Mouse (Mus musculus) embryonic facial prominence, embryonic 13.5 days (tissue): Measurements from ENCODE around the gene Baiap2l2. TPM values are rescaled to one million over a fixed set of nuclear protein-coding genes. Genes with fewer than 3 reads are reported as not detected.

Experiments used
- ATAC-seq: fragments of 200-750 bp; cut with Nextera tagmentation; 2 replicates; pipeline ENCODE4 v1.8.0; 2017; ENCODE audit warnings: low read depth; ENCODE audit not compliant: insufficient number of reproducible peaks, insufficient read depth, low FRiP score, low TSS enrichment
- H3K27ac ChIP-seq: fragments of 300-500 bp; sonication (generic); 2 replicates; pipeline ENCODE4 v1.5.1; 2015; ENCODE audit warnings: moderate library complexity, mild to moderate bottlenecking, inconsistent platforms
- H3K27me3 ChIP-seq: fragments of 300-500 bp; sonication (generic); 2 replicates; pipeline ENCODE4 v1.6.1; 2015; ENCODE audit warnings: mild to moderate bottlenecking, inconsistent platforms
- H3K36me3 ChIP-seq: fragments of 300-500 bp; sonication (generic); 2 replicates; pipeline ENCODE4 v1.6.1; 2015; ENCODE audit warnings: mild to moderate bottlenecking, inconsistent platforms
- H3K4me1 ChIP-seq: fragments of 300-500 bp; sonication (generic); 2 replicates; pipeline ENCODE4 v1.6.1; 2015; ENCODE audit warnings: inconsistent platforms
- H3K4me2 ChIP-seq: fragments of 300-500 bp; sonication (generic); 2 replicates; pipeline ENCODE4 v1.6.1; 2015; ENCODE audit warnings: moderate library complexity, mild to moderate bottlenecking, inconsistent platforms
- H3K4me3 ChIP-seq: fragments of 300-500 bp; sonication (generic); 2 replicates; pipeline ENCODE4 v1.5.1; 2015; ENCODE audit warnings: mild to moderate bottlenecking, inconsistent platforms
- H3K9ac ChIP-seq: fragments of 300-500 bp; sonication (generic); 2 replicates; pipeline ENCODE4 v1.6.1; 2015; ENCODE audit warnings: mild to moderate bottlenecking, inconsistent platforms
- H3K9me3 ChIP-seq: fragments of 300-500 bp; sonication (generic); 2 replicates; pipeline ENCODE4 v1.6.1; 2016; ENCODE audit warnings: inconsistent platforms
- WGBS: fragments of 180-500 bp; shearing (Covaris S2); methylation state at CpG from one replicate; pipeline ENCODE4 v1.1.7; 2015; ENCODE audit warnings: mixed read lengths; 5-methylcytosine and 5-hydroxymethylcytosine counted together
- polyA plus RNA-seq: library from polyadenylated mRNA; unstranded; fragments of >200 nt; fragmentation: Nextera tagmentation; extraction: Ambion mirVana; gene quantifications from 2 replicates; pipeline ENCODE4 v1.2.1, GENCODE M21; 2015

Gene Baiap2l2
- polyA plus RNA-seq = 18.0 and 23.4 TPM in 2 replicates

GRCm38 (mm10) chr15:79285399-79285798 is at the start of gene Baiap2l2:
Gene Baiap2l2 (minus strand): TSS chr15:79285537.
- 57% methylated on average over 10 of the region's 10 CpGs for WGBS
- no peak within 1 kb of the TSS for H3K4me2 ChIP-seq
- H3K9ac ChIP-seq = no peak within 1 kb of the TSS
- H3K4me1 ChIP-seq = peaks cover 12% of the 10 kb centered on the region
- no peak within 1 kb of the TSS for H3K27ac ChIP-seq
- no peaks in the 10 kb centered on the region for H3K27me3 ChIP-seq
- H3K9me3 ChIP-seq = no peaks in the 10 kb centered on the region
- H3K4me3 ChIP-seq = no peak within 1 kb of the TSS
- ATAC-seq = no peak
- H3K36me3 ChIP-seq = peaks cover 22% of the 10 kb centered on the region

DNA sequence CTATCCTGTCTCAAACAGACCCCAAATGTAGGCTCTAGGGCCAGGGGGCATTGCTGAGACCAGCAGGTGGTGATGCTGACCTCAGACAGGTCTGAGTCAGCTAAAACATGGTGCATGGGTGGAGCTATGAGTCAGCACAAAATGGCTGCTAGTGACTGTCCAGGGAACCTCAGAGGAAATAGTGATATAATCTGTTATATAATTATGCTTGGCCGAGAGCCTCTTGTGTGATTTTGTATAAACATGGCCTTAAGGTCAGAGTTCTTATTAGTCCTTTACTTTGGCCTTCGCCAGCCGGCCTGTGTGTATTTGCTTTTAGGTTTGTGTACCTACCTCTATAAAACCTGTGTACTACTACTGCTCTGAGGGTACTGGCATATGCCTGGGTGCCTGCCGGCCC is 48.1 kb upstream of the Baiap2l2 start:
- no peak overlapping the region for H3K27ac ChIP-seq
- 66% methylated on average over 4 of the region's 4 CpGs for WGBS
- no peak overlapping the region for H3K4me2 ChIP-seq
- no peaks in the 10 kb centered on the region for H3K9me3 ChIP-seq
- H3K36me3 ChIP-seq = no peaks in the 10 kb centered on the region
- no peak for ATAC-seq
- H3K4me3 ChIP-seq = no peak overlapping the region
- H3K9ac ChIP-seq = no peak overlapping the region
- peaks cover 9% of the 10 kb centered on the region for H3K4me1 ChIP-seq
- no peaks in the 10 kb centered on the region for H3K27me3 ChIP-seq

- 48% methylated on average over 4 of the region's 4 CpGs for WGBS
- Histone ChIP-seq H3K4me2 (no peak overlapping the region), H3K9ac (no peak overlapping the region), H3K27me3 (no peaks in the 10 kb centered on the region), H3K4me3 (no peak overlapping the region), H3K9me3 (no peaks in the 10 kb centered on the region), H3K27ac (no peak overlapping the region), H3K4me1 (peaks cover 30% of the 10 kb centered on the region), H3K36me3 (no peaks in the 10 kb centered on the region)
- no peak for ATAC-seq
Observed at GRCm38 (mm10) chr15:79330521-79330920, 45.2 kb upstream of the Baiap2l2 start.

DNA sequence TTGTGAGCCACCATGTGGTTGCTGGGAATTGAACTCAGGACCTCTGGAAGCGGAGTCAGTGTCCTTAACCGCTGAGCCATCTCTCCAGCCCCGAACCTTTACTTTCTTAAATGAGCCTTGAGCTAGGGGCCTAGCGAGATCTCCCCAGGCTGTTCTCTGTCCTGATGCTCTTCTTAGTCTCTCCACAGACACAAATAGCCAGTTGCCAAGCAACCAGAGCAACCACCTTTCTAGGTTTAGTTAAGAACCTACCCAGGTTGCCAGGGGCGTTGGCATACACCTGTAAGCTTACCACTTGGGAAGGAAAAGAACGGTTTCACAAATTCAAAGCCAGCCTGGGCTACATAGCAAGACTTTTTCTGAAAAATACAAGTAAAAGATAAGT is 44.6 kb upstream of the Baiap2l2 start:
- WGBS = 81% methylated on average over 6 of the region's 6 CpGs
- no peak overlapping the region for H3K4me3 ChIP-seq
- no peak for ATAC-seq

GRCm38 (mm10) chr15:79329346-79329978 is 44.1 kb upstream of the Baiap2l2 start:
- 96% methylated on average over 6 of the region's 6 CpGs for WGBS
- Histone ChIP-seq H3K9me3 (no peaks in the 10 kb centered on the region), H3K9ac (no peak overlapping the region), H3K27me3 (no peaks in the 10 kb centered on the region), H3K36me3 (no peaks in the 10 kb centered on the region), H3K4me3 (no peak overlapping the region), H3K27ac (no peak overlapping the region), H3K4me2 (no peak overlapping the region), H3K4me1 (peaks cover 27% of the 10 kb centered on the region)
- ATAC-seq = no peak

More for the DNA sequence above, 44.6 kb upstream of the Baiap2l2 start:
- Histone ChIP-seq H3K9ac (no peak overlapping the region), H3K4me2 (no peak overlapping the region), H3K27me3 (no peaks in the 10 kb centered on the region), H3K9me3 (no peaks in the 10 kb centered on the region), H3K36me3 (no peaks in the 10 kb centered on the region), H3K27ac (no peak overlapping the region), H3K4me1 (peaks cover 30% of the 10 kb centered on the region)

DNA sequence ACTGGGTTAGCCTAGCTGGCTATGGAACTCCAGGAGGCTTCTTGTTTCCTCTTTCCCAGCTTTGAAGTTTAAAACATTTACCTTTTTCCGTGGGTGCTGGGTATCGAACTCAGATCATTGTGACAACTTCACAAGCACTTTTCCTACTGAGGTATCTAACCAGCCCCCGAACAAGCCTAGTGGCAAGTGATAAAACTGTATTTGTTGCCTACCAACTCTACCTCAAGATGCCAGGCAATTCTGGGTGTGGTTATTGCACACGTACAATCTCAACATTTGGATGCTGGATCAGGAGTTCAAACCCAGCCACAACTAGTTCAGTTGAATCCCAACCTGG is 43.6 kb upstream of the Baiap2l2 start:
- Histone ChIP-seq H3K36me3 (no peaks in the 10 kb centered on the region), H3K4me1 (peaks cover 33% of the 10 kb centered on the region), H3K27ac (no peak overlapping the region), H3K4me2 (peak overlapping the region; percentile 84), H3K27me3 (no peaks in the 10 kb centered on the region), H3K4me3 (no peak overlapping the region), H3K9ac (no peak overlapping the region), H3K9me3 (no peaks in the 10 kb centered on the region)
- 91% methylated on average over 4 of the region's 4 CpGs for WGBS
- ATAC-seq = no peak

GRCm38 (mm10) chr15:79328058-79328938 is 43.0 kb upstream of the Baiap2l2 start, which contains the start of gene Pla2g6:
Gene Pla2g6 (minus strand): TSS chr15:79328390.
- Histone ChIP-seq H3K9me3 (no peaks in the 10 kb centered on the region), H3K27ac (peak within 1 kb of the TSS; percentile 88), H3K36me3 (no peaks in the 10 kb centered on the region), H3K9ac (peak within 1 kb of the TSS; percentile 76), H3K4me3 (peak within 1 kb of the TSS; percentile 61), H3K4me2 (peak within 1 kb of the TSS; percentile 84), H3K4me1 (peaks cover 39% of the 10 kb centered on the region), H3K27me3 (no peaks in the 10 kb centered on the region)
- peak; percentile 96 for ATAC-seq
- 3% methylated on average over 46 of the region's 46 CpGs for WGBS

DNA sequence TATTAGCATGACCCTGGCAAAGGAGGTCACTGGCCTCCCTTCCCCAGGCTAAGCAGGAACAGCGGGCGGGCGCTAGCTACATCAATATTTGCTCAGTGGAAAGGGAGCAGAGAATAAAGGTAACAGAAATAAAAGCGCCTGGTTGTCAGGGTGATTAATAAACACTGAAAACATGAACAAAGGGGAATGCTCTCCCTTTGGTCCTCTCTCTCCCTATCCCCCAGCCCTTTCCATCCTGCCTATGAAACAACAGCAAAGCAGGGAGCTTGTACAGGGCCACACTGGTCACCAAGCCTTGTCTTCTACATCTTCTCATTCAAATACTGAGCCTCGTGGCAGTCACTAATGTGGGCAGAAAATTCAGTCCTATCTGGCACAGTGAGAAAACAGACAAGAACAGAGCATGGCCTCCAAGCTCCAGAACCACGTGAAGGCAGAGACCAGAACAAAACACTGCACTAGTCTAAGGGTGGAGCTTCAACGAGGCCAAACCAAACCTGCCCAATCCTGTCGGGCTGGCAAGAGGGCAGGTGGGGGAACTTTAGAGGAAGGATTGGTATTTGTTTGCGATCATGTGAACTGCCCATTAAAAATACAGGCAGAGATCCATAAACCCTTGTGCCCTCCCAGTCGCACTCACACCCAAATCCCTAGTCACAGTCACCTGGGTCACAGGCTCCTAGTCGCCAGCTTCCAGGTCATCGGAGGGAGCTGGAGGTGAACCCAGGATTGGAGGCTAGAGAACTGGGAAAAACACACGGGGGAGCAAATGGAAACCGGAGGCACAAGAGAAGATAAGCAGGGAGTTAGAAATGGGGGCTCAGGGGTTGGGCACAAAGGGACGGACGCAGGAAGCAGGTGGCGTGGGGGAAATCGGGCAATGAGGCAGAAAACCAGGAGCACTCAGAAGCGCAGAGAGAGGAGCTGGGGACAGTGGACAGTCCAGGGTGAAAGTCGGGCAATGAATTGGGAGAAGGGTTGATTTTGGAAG is 41.9 kb upstream of the Baiap2l2 start:
- peak overlapping the region; percentile 88 for H3K27ac ChIP-seq
- no peaks in the 10 kb centered on the region for H3K27me3 ChIP-seq
- H3K4me3 ChIP-seq = peak overlapping the region; percentile 61
- H3K4me2 ChIP-seq = peak overlapping the region; percentile 84
- 18% methylated on average over 20 of the region's 20 CpGs for WGBS
- no peak for ATAC-seq
- peak overlapping the region; percentile 76 for H3K9ac ChIP-seq
- H3K36me3 ChIP-seq = no peaks in the 10 kb centered on the region
- H3K4me1 ChIP-seq = peaks cover 48% of the 10 kb centered on the region
- no peaks in the 10 kb centered on the region for H3K9me3 ChIP-seq

DNA sequence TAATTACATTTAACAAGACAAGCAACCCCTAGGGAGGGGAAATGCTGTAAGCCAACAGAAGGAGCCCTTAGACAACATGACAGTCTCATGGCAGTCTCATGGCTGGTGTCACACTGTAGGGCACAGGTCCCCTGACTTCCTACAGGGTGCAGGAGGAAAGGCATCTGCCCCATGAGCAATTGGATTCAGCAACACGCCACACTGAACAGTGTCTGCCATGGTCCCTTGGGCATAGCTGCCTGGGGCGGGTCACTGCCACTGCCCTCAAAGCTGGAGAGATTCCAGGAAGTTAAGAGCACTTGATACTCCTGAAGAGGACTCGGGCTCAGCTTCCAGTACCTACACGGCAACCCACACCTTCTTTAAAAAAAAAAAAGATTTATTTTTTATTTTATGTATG is 40.9 kb upstream of the Baiap2l2 start:
- Histone ChIP-seq H3K9me3 (no peaks in the 10 kb centered on the region), H3K27ac (no peak overlapping the region), H3K36me3 (no peaks in the 10 kb centered on the region), H3K4me3 (no peak overlapping the region), H3K4me2 (peak overlapping the region; percentile 14; the same call in 1 of the 2 replicates), H3K9ac (no peak overlapping the region), H3K27me3 (no peaks in the 10 kb centered on the region), H3K4me1 (peaks cover 51% of the 10 kb centered on the region)
- no peak for ATAC-seq
- 55% methylated on average over 4 of the region's 4 CpGs for WGBS

GRCm38 (mm10) chr15:79325742-79326141 is 40.4 kb upstream of the Baiap2l2 start:
- no peaks in the 10 kb centered on the region for H3K36me3 ChIP-seq
- no peak overlapping the region for H3K4me3 ChIP-seq
- no peak overlapping the region for H3K27ac ChIP-seq
- H3K9ac ChIP-seq = no peak overlapping the region
- H3K4me1 ChIP-seq = peaks cover 51% of the 10 kb centered on the region
- 80% methylated on average over 3 of the region's 3 CpGs for WGBS
- no peaks in the 10 kb centered on the region for H3K9me3 ChIP-seq
- no peak overlapping the region for H3K4me2 ChIP-seq
- no peak for ATAC-seq
- H3K27me3 ChIP-seq = no peaks in the 10 kb centered on the region

DNA sequence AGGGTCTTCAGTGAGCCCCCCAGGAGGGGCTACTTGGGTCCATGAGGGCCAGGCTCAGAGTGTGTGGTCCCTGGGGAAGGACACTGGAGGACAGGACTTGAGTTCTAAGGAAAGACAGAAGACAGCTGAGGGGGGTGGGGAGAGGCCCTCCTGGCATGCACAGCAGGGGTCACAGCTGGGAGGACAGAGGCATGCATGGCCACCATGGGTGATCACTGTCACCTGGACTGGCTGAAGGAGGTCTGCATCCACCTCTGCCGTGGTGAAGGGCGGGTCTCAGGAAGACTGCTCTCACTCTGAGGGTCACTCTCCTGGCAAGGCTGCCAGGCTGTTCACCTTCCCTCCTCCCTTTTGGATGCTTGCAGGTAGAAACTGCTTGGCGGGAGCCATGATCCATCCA is 39.0 kb upstream of the Baiap2l2 start:
- H3K4me2 ChIP-seq = no peak overlapping the region
- ATAC-seq = no peak
- no peaks in the 10 kb centered on the region for H3K27me3 ChIP-seq
- H3K4me3 ChIP-seq = no peak overlapping the region
- 94% methylated on average over 3 of the region's 3 CpGs for WGBS
- H3K9ac ChIP-seq = no peak overlapping the region
- H3K27ac ChIP-seq = peak overlapping the region; percentile 66; the same call in 1 of the 2 replicates
- H3K4me1 ChIP-seq = peaks cover 51% of the 10 kb centered on the region
- H3K36me3 ChIP-seq = no peaks in the 10 kb centered on the region
- H3K9me3 ChIP-seq = no peaks in the 10 kb centered on the region
